Mouse (Mus musculus) lung, postnatal 10 days (tissue): ENCODE measurements around the gene Ddx6.
"Not testable (repeated sequence)": the region's sequence is repeated elsewhere in the genome, so short reads cannot be mapped to it uniquely, and the experiment has no call there.

Experiments
- DNase-seq: peaks from one replicate; pipeline ENCODE4 v3.0.0; 2021

Ddx6 gene

GRCm38 (mm10) chr9:44604779-44605615, at the start of gene Ddx6:
Gene Ddx6, plus strand, starts transcription at chr9:44604892.
- DNase-seq, result peak; percentile 85

- DNase-seq, result no peak
Observed at GRCm38 (mm10) chr9:44561597-44561996, 43.1 kb upstream of the Ddx6 start, which contains the start of gene Cxcr5. Gene Cxcr5, minus strand, starts transcription at chr9:44561877.

- no peak for DNase-seq
Observed at GRCm38 (mm10) chr9:44562936-44563335, 41.8 kb upstream of the Ddx6 start.

DNA sequence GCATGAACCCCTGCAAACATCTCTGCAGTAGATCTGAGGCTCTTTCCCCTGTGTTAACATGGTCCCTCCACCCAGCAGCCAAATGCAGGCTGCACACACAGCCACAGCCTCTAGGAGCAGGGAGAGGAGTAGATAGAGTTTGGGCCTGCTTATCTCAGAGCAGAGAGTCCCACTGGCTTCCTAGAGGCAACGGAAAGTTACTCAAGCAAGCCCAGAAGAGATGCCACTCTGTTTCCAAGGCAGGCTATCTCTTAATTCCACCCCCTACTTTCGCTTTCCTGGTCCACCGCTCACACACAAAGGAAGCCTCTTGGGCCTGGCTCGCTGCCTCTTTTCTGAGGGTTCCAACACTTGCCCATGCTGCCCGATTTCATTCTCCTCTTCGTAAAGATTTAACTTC, 39.3 kb upstream of the Ddx6 start:
- no peak for DNase-seq

GRCm38 (mm10) chr9:44567338-44568082, 37.2 kb upstream of the Ddx6 start:
- peak; percentile 51 for DNase-seq

DNA sequence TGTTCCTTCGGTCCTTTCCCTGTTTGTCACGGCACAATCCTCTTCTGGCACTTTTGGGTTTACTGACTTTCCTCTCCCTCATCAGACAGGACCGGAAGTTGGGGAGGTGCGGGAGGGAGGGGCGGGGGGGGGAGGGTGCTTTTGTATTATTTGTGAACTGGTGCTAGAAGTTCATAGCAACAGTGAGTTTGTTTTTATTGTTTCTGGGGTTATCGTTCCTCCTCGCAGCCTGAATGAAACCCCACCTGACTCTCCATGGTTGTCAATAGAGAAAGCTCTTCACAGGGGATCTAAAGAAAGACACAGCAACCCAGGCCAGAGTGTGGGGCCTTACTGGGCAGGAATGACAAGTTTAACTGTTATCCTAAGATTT, 36.6 kb upstream of the Ddx6 start:
- no peak for DNase-seq

- DNase-seq, result no peak
Observed at GRCm38 (mm10) chr9:44570939-44571382, 33.7 kb upstream of the Ddx6 start.

DNA sequence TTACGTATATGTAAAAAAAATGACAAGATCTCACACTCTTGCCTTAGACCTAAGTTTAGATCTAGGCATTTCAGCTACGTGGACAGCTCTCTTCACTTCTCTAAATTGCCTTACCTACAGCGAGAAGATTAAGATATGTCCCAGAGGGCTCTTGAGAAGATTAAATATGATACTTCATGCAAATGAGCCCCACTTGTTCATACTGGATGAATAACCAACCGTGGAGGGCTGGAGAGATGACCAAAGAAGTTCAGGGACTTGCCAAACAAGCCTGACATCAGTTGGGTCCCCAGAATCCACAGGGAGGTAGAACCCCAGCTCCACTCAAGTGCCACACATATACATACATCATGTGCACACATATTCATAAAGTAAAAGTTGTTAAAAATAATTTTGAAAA, 31.4 kb upstream of the Ddx6 start:
- no peak for DNase-seq

DNA sequence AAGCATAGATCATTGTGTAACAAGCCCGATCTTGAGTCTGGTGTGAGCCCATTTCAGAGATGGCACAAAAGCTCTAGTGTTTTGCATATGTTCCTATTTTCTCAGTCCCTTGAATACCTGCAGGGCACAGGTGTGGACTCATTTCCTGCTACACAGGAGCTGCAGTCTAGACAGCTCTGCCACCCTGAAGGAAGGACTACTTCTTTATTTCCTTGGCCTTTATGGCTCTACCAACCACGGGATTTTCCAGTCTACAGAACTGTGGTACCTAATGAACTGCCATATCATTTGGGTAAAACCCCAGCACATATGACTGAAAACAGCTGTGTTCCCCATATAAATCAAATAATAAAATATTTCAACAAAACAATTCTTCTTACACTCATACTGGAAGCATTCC, 29.6 kb upstream of the Ddx6 start:
- no peak for DNase-seq

- not testable (repeated sequence) for DNase-seq
Observed at GRCm38 (mm10) chr9:44576046-44576445, 28.6 kb upstream of the Ddx6 start.

DNA sequence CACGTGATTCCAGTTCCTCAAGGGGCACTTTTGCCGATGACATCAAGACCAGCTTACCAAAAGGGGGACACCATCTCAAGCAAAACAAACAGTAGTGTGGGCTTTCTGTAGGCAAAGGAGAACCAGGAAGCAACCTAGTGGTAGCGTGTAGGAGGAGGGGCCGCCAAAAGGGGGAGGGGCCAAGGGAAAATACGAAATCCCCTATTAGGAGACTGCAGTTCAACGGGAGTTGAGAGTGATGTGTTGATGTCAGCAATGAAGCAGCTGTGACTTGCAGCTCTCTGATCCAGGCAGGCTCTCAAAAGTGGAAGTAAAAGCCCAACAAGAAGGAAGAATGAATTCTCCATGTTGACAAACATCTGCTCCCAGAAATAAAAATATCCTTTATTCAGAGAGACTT, 25.3 kb upstream of the Ddx6 start:
- DNase-seq, result peak; percentile 91

GRCm38 (mm10) chr9:44580085-44580484, 24.6 kb upstream of the Ddx6 start:
- no peak for DNase-seq

- no peak for DNase-seq
Observed at GRCm38 (mm10) chr9:44581423-44581822, 23.3 kb upstream of the Ddx6 start.

DNA sequence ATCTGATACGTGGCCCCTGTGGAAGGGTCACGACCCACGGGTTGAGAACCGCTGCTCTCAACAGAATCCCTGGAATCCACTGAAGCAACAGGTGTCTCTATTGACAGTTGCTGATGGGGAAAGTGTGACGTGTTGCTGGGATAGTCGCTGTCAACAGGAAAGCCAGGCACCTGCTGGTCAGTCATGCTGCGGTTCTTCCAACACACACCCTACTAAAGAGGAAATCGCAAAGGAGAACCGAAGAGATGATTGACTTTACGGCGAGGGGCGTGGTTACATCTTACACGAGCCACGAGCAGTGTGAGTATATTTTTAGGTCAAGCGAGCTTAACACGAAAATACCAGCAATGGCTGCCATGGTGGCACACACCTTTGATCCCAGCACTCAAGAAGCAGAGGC, 22.3 kb upstream of the Ddx6 start:
- peak; percentile 38 for DNase-seq

GRCm38 (mm10) chr9:44586640-44587261, 17.9 kb upstream of the Ddx6 start:
- DNase-seq, result no peak

GRCm38 (mm10) chr9:44587262-44588160, 17.2 kb upstream of the Ddx6 start:
- DNase-seq, result no peak

GRCm38 (mm10) chr9:44588605-44589004, 16.1 kb upstream of the Ddx6 start:
- no peak for DNase-seq

DNA sequence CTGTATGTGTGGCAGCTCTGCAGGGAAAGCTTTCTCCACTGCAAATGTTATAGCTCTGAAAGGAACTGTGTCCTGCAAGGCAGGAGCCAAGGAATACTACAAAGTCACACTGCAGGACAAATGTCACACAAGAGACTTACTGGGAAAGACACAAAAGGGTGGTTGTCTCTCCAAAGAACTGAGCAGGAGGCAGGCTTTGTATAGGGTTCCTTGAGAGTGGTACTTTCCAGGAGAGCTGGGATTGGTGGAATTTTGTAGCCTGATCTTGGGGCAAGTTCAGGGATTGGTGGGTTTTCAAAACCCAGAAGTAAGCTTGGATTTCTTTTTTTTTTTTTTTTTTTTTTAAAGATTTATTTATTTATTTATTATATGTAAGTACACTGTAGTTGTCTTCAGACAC, 15.6 kb upstream of the Ddx6 start:
- no peak for DNase-seq

- DNase-seq, result peak; percentile 19
Observed at GRCm38 (mm10) chr9:44590969-44591368, 13.7 kb upstream of the Ddx6 start.

DNA sequence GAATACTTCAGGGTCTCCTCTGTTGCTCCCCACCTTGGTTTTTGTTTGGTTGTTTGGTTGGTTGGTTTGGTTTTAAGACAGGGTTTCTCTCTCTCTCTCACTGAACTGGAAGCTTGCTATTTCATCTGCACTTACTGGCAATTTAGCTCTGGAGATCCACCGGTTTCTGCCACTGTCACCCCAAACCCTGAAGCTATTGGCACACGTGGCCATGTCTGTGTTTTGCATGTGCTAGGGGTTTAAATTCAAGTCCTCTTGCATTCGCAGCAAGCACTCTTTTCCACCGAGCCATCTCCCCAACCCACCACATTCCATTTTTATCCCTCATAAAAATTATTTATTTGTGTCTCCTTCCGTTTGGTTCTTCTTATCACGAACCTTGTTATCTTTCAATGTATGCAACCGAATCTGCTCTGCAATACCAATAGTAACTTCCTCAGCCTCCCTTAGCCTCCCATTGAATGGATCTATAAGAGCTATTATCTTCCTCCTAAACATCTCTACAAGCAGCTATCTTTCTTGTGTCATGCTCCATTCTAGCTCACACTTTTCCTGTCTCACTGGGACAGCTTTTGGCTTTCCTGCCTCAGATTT, 13.0 kb upstream of the Ddx6 start:
- DNase-seq, result no peak

GRCm38 (mm10) chr9:44593221-44593620, 11.5 kb upstream of the Ddx6 start:
- no peak for DNase-seq

DNA sequence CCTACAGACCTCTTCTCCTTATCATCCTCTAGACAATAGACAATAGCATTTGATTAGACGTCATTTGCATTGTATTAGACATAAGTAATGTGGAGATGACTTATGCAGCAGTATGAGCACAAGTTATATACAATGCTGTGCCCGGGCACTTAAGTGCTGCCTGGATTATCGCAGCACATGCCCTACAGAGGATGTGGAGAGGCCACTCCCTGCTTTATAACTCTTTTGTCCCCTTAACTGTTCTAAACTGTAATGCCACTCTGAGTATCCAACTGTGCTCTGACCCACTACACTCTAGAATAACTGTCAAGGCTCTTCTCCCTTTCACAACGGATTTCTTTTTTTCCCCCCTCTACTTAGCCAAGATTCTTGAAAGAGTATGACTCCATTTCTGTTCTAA, 10.8 kb upstream of the Ddx6 start:
- DNase-seq, result no peak
